In the genomic region with DNA sequence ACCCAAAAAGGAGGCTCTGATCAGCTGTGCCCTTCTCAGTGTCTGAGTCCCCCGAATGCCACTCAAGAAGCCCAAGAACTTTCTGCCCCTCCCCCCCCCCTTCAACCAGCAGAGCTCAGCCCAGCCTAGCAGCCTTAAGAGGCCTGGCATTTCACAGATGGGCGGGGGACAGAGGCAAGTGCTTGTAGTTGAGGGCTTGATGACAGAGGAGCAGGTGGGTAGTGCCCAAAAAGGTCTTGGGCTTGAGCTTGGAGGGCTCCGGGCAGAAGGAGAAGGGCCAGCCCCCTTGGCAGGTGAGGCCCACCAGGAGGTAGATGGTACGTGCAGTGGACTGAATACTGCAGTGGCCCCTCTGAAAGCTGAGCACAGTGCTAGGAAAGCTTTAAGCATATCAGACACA, we compare ENCODE assay signal across 12 mouse cellular contexts. TPM values are rescaled to one million over a fixed set of nuclear protein-coding genes. Genes with fewer than 3 reads are reported as not detected.
DNase-seq lines count a peak whose midpoint lies in the region; ATAC-seq lines count a peak whose summit lies in the region.
"Had no signal": no experiment of that assay in that cellular context is flagged by ENCODE, and none has a peak within 500 bp of the region (broad histone marks: within the 10 kb centered on the region; RNA-seq: fewer than 3 reads in every experiment).

No protein-coding gene starts in this region.

- no peaks in the 10 kb centered on the region for H3K27me3 ChIP-seq in kidney, embryonic 16.5 days (ENCODE audit: insufficient read depth, low read length)
- H3K27me3 ChIP-seq in forebrain, embryonic 15.5 days = no peaks in the 10 kb centered on the region
- no peaks in the 10 kb centered on the region for H3K27me3 ChIP-seq in limb, embryonic 12.5 days
- no peaks in the 10 kb centered on the region for H3K27me3 ChIP-seq in midbrain, embryonic 13.5 days

- H3K9me3 ChIP-seq in kidney, embryonic 16.5 days (ENCODE audit: low read length) = no peaks in the 10 kb centered on the region
- no peaks in the 10 kb centered on the region for H3K9me3 ChIP-seq in forebrain, embryonic 15.5 days
- no peaks in the 10 kb centered on the region for H3K9me3 ChIP-seq in limb, embryonic 12.5 days
- H3K9me3 ChIP-seq in midbrain, embryonic 13.5 days = no peaks in the 10 kb centered on the region

- H3K4me3 ChIP-seq in kidney, embryonic 16.5 days (ENCODE audit: low read length) = no peak overlapping the region
- H3K4me3 ChIP-seq in forebrain, embryonic 15.5 days = peak overlapping the region; percentile 90; the same call in 1 of the 2 replicates
- peak overlapping the region; percentile 11; the same call in 1 of the 2 replicates for H3K4me3 ChIP-seq in limb, embryonic 12.5 days (replicated peaks)
- H3K4me3 ChIP-seq in midbrain, embryonic 13.5 days (replicated peaks) = peak overlapping the region; percentile 91

- intact Hi-C loops in left cerebral cortex, postnatal 4 days (cut with DNase I) = no loop called here

- peaks cover 4% of the 10 kb centered on the region; the same call in 1 of the 2 replicates for H3K36me3 ChIP-seq in kidney, embryonic 16.5 days (ENCODE audit: insufficient read depth, low read length)
- H3K36me3 ChIP-seq in forebrain, embryonic 15.5 days = no peaks in the 10 kb centered on the region
- peaks cover 16% of the 10 kb centered on the region; the same call in 1 of the 2 replicates for H3K36me3 ChIP-seq in limb, embryonic 12.5 days
- H3K36me3 ChIP-seq in midbrain, embryonic 13.5 days = peaks cover 5% of the 10 kb centered on the region; the same call in 1 of the 2 replicates

- peak overlapping the region; percentile 87 for H3K4me2 ChIP-seq in kidney, embryonic 16.5 days (replicated peaks; ENCODE audit: low read depth, low read length)
- H3K4me2 ChIP-seq in forebrain, embryonic 15.5 days (replicated peaks) = peak overlapping the region; percentile 96; the same call in 1 of the 2 replicates
- peak overlapping the region; percentile 99 for H3K4me2 ChIP-seq in limb, embryonic 12.5 days
- peak overlapping the region; percentile 88 for H3K4me2 ChIP-seq in midbrain, embryonic 13.5 days (replicated peaks)

- no peak overlapping the region; the same call in 1 of the 2 replicates for H3K9ac ChIP-seq in kidney, embryonic 16.5 days (replicated peaks; ENCODE audit: low read length)
- no peak overlapping the region for H3K9ac ChIP-seq in forebrain, embryonic 15.5 days (replicated peaks)
- H3K9ac ChIP-seq in limb, embryonic 12.5 days (replicated peaks) = no peak overlapping the region
- H3K9ac ChIP-seq in midbrain, embryonic 13.5 days (replicated peaks) = no peak overlapping the region

- no peak overlapping the region for H3K27ac ChIP-seq in kidney, embryonic 16.5 days (ENCODE audit: low read length)
- H3K27ac ChIP-seq in forebrain, embryonic 15.5 days (replicated peaks) = no peak overlapping the region
- no peak overlapping the region for H3K27ac ChIP-seq in limb, embryonic 12.5 days
- H3K27ac ChIP-seq in midbrain, embryonic 13.5 days = no peak overlapping the region
- H3K27ac ChIP-seq: macrophage had no signal

- no peak for DNase-seq in kidney, postnatal 14 days
- no peak for DNase-seq in cerebellum, adult 18-20 months
- no peak for DNase-seq in thymus, postnatal 14 days
- DNase-seq in left cerebral cortex, postnatal 4 days = no peak
- DNase-seq: kidney, adult 18-20 months; thymus, postnatal 36 days had no signal

- 83% methylated on average over 4 of the region's 4 CpGs for WGBS in kidney, embryonic 16.5 days
- 74% methylated on average over 4 of the region's 4 CpGs for WGBS in forebrain, embryonic 15.5 days
- WGBS in limb, embryonic 12.5 days = 91% methylated on average over 4 of the region's 4 CpGs
- 74% methylated on average over 4 of the region's 4 CpGs for WGBS in midbrain, embryonic 13.5 days

- H3K4me1 ChIP-seq in kidney, embryonic 16.5 days (ENCODE audit: insufficient read depth, low read length) = peaks cover 31% of the 10 kb centered on the region
- peaks cover 34% of the 10 kb centered on the region for H3K4me1 ChIP-seq in forebrain, embryonic 15.5 days
- H3K4me1 ChIP-seq in limb, embryonic 12.5 days (replicated peaks) = peaks cover 39% of the 10 kb centered on the region
- peaks cover 45% of the 10 kb centered on the region for H3K4me1 ChIP-seq in midbrain, embryonic 13.5 days (replicated peaks)

- no peak for ATAC-seq in kidney, embryonic 16.5 days (ENCODE audit: low FRiP score, low TSS enrichment)
- ATAC-seq in forebrain, embryonic 15.5 days (replicated peaks) = no peak
- no peak for ATAC-seq in limb, embryonic 12.5 days (ENCODE audit: insufficient number of reproducible peaks, insufficient read depth, low FRiP score, low TSS enrichment, low read depth)
- ATAC-seq in midbrain, embryonic 13.5 days = no peak

RNA-seq across cellular contexts. Expression of a gene that starts 1.7 kb away (rescaled TPM):
- polyA plus RNA-seq in kidney, embryonic 16.5 days (2015; fragmentation: Nextera tagmentation; extraction: Ambion mirVana) = 105 and 143 TPM in 2 replicates
- 169 and 178 TPM in 2 replicates for polyA plus RNA-seq in forebrain, embryonic 15.5 days (2015; fragmentation: Nextera tagmentation; extraction: Ambion mirVana)
- polyA plus RNA-seq in limb, embryonic 12.5 days (2016; fragmentation: Nextera tagmentation; extraction: Ambion mirVana) = 186 and 196 TPM in 2 replicates
- 177 and 189 TPM in 2 replicates for polyA plus RNA-seq in midbrain, embryonic 13.5 days (2015; fragmentation: Nextera tagmentation; extraction: Ambion mirVana)
- 100 to 1,000 TPM; 199 to 209 TPM for total RNA-seq in left cerebral cortex, postnatal 4 days (2021)

RNA-seq across cellular contexts. Expression of a gene that starts 19.2 kb away (rescaled TPM):
- 58.2 and 65.1 TPM in 2 replicates for polyA plus RNA-seq in kidney, embryonic 16.5 days (2015; fragmentation: Nextera tagmentation; extraction: Ambion mirVana)
- 20.7 and 22.2 TPM in 2 replicates for polyA plus RNA-seq in forebrain, embryonic 15.5 days (2015; fragmentation: Nextera tagmentation; extraction: Ambion mirVana)
- polyA plus RNA-seq in limb, embryonic 12.5 days (2016; fragmentation: Nextera tagmentation; extraction: Ambion mirVana) = 52.2 and 54.3 TPM in 2 replicates
- 25.0 and 25.7 TPM in 2 replicates for polyA plus RNA-seq in midbrain, embryonic 13.5 days (2015; fragmentation: Nextera tagmentation; extraction: Ambion mirVana)
- total RNA-seq in left cerebral cortex, postnatal 4 days (2021) = 1 to 10 TPM; 2.5 to 2.7 TPM

RNA-seq across cellular contexts. Expression of a gene that starts 19.5 kb away (rescaled TPM):
- 0.85 and 1.0 TPM in 2 replicates for polyA plus RNA-seq in kidney, embryonic 16.5 days (2015; fragmentation: Nextera tagmentation; extraction: Ambion mirVana)
- 0.74 and 0.95 TPM in 2 replicates for polyA plus RNA-seq in forebrain, embryonic 15.5 days (2015; fragmentation: Nextera tagmentation; extraction: Ambion mirVana)
- 0.40 and 0.63 TPM in 2 replicates for polyA plus RNA-seq in limb, embryonic 12.5 days (2016; fragmentation: Nextera tagmentation; extraction: Ambion mirVana)
- polyA plus RNA-seq in midbrain, embryonic 13.5 days (2015; fragmentation: Nextera tagmentation; extraction: Ambion mirVana) = 0.70 and 0.94 TPM in 2 replicates
- under 1 TPM; 0.20 to 0.26 TPM for total RNA-seq in left cerebral cortex, postnatal 4 days (2021)
- polyA plus RNA-seq: erythroblast, embryonic 14.5 days had no signal

RNA-seq across cellular contexts. Expression of a gene that starts 23.0 kb away (rescaled TPM):
- 9.4 and 11.6 TPM in 2 replicates for polyA plus RNA-seq in kidney, embryonic 16.5 days (2015; fragmentation: Nextera tagmentation; extraction: Ambion mirVana)
- 8.5 and 9.5 TPM in 2 replicates for polyA plus RNA-seq in forebrain, embryonic 15.5 days (2015; fragmentation: Nextera tagmentation; extraction: Ambion mirVana)
- polyA plus RNA-seq in limb, embryonic 12.5 days (2016; fragmentation: Nextera tagmentation; extraction: Ambion mirVana) = 13.0 and 14.4 TPM in 2 replicates
- polyA plus RNA-seq in midbrain, embryonic 13.5 days (2015; fragmentation: Nextera tagmentation; extraction: Ambion mirVana) = 7.7 and 8.7 TPM in 2 replicates
- total RNA-seq in left cerebral cortex, postnatal 4 days (2021) = 10 to 100 TPM; 82.8 to 83.9 TPM

RNA-seq across cellular contexts. Expression of a gene that starts 26.8 kb away (rescaled TPM):
- 0.51 and 1.1 TPM in 2 replicates for polyA plus RNA-seq in kidney, embryonic 16.5 days (2015; fragmentation: Nextera tagmentation; extraction: Ambion mirVana)
- polyA plus RNA-seq in forebrain, embryonic 15.5 days (2015; fragmentation: Nextera tagmentation; extraction: Ambion mirVana) = 1.4 TPM in 2 replicates
- polyA plus RNA-seq in limb, embryonic 12.5 days (2016; fragmentation: Nextera tagmentation; extraction: Ambion mirVana) = 0.73 and 1.6 TPM in 2 replicates
- polyA plus RNA-seq in midbrain, embryonic 13.5 days (2015; fragmentation: Nextera tagmentation; extraction: Ambion mirVana) = 0.26 and 0.89 TPM in 2 replicates
- total RNA-seq in left cerebral cortex, postnatal 4 days (2021) = 1 to 10 TPM in 1 of 2 experiments, under 1 TPM in 1; 0.46 to 1.1 TPM
- polyA plus RNA-seq: macrophage had no signal
